Mouse (Mus musculus): ENCODE measurements around the gene Ceacam14. TPM values are rescaled to one million over a fixed set of nuclear protein-coding genes. Genes with fewer than 3 reads are reported as not detected.

Gene Ceacam14
- polyA plus RNA-seq (2015; fragmentation: Nextera tagmentation; extraction: Ambion mirVana), result not detected in 2 replicates

- WGBS, result 65% methylated on average over 4 of the region's 4 CpGs
Measured at GRCm38 (mm10) chr7:17812333-17812732, at the start of gene Ceacam14. Gene Ceacam14 (plus strand): TSS chr7:17812633.

More at GRCm38 (mm10) chr7:17812333-17812732, at the start of gene Ceacam14:
- no peak within 1 kb of the TSS for H3K9ac ChIP-seq (replicated peaks; ENCODE audit: low read length)
- H3K27me3 ChIP-seq (ENCODE audit: insufficient read depth, low read length), result no peaks in the 10 kb centered on the region
- no peaks in the 10 kb centered on the region for H3K4me1 ChIP-seq (ENCODE audit: insufficient read depth, low read length)
- no peak within 1 kb of the TSS for H3K27ac ChIP-seq (ENCODE audit: low read length)
- no peak for ATAC-seq (ENCODE audit: low FRiP score, low TSS enrichment)
- H3K36me3 ChIP-seq (ENCODE audit: insufficient read depth, low read length), result no peaks in the 10 kb centered on the region
- no peak within 1 kb of the TSS for H3K4me2 ChIP-seq (replicated peaks; ENCODE audit: low read depth, low read length)
- no peak within 1 kb of the TSS for H3K4me3 ChIP-seq (ENCODE audit: low read length)
- peaks cover 51% of the 10 kb centered on the region for H3K9me3 ChIP-seq (ENCODE audit: low read length)

Other genes with a start within 250 kb of the Ceacam14 start
- gene Ceacam5, start 99.4 kb upstream of the Ceacam14 start, polyA plus RNA-seq (2015; fragmentation: Nextera tagmentation; extraction: Ambion mirVana), result not detected in 2 replicates
- gene Gm5155, start 59.1 kb downstream of the Ceacam14 start, polyA plus RNA-seq (2015; fragmentation: Nextera tagmentation; extraction: Ambion mirVana), result not detected in 2 replicates
- gene Ceacam11, start 159.5 kb downstream of the Ceacam14 start, polyA plus RNA-seq (2015; fragmentation: Nextera tagmentation; extraction: Ambion mirVana), result not detected in 2 replicates
- not detected in 2 replicates for gene Ceacam13, start 197.3 kb downstream of the Ceacam14 start, polyA plus RNA-seq (2015; fragmentation: Nextera tagmentation; extraction: Ambion mirVana)